Mouse (Mus musculus): ENCODE measurements at regions not wholly inside any gene's neighbourhood (a gene's known extent, or its start where the extent isn't known, plus 50 kb on each side); places are given as distances from the start of the nearest gene placed in this dataset.

DNA sequence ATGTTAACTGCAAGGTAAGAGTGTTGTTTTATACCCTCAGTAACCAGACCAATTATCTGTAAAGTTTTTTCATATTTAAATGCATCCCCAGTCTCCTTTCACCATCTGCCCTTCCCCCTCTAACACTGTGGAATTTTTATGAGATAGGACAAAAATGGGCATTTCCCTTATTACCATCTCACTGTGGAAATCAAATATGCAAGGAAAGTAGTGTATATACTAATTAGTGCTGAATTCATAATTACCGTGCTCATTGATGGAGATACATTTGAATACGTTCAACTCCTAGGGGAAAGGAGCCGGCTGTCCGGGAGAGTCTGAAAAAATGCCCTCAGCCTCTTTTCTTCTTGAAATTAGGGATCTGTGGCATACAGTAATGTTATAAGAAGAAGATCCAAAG is 394.4 kb upstream of the Mgmt start:
- TF ChIP-seq CTCF (IDR thresholded peaks at IDR 0.05; ENCODE audit: insufficient read depth, low read length) (no peak), POLR2A (IDR thresholded peaks at IDR 0.05; ENCODE audit: borderline replicate concordance, extremely low read depth, low read depth, low read length) (no peak)

Data from lung, adult 2 months (tissue).